Mouse (Mus musculus) ES-Bruce4 (cell line): ENCODE measurements around the gene Tram1l1.

Experiments
- CTCF ChIP-seq: IDR thresholded peaks from one replicate; pipeline ENCODE4 v1.8.1; 2011; ENCODE audit warnings: low read depth, low read length
- EP300 ChIP-seq: IDR thresholded peaks from 2 replicates; pipeline ENCODE4 v1.6.1; 2011; ENCODE audit warnings: low read depth, low read length; ENCODE audit not compliant: insufficient read depth
- POLR2A ChIP-seq: IDR thresholded peaks from one replicate; pipeline ENCODE4 v1.8.1; 2011; ENCODE audit warnings: low read length; ENCODE audit not compliant: insufficient read depth

GRCm38 (mm10) chr3:124346445-124346844 is 25.8 kb downstream of the Tram1l1 start:
- TF ChIP-seq POLR2A (no peak), EP300 (no peak), CTCF (no peak)
